Mouse (Mus musculus): ENCODE measurements at regions not wholly inside any gene's neighbourhood (a gene's known extent, or its start where the extent isn't known, plus 50 kb on each side); places are given as distances from the start of the nearest gene placed in this dataset.

GRCm38 (mm10) chr13:114523116-114523515 is 64.4 kb upstream of the Fst start:
- DNase-seq (ENCODE audit: low spot score in 2 of 2) = peak; percentile 3 to 17

- DNase-seq (ENCODE audit: low spot score in 2 of 2) = no peak
Observed at GRCm38 (mm10) chr13:114526856-114527255, 68.1 kb upstream of the Fst start.

GRCm38 (mm10) chr13:114530171-114530774 is 71.5 kb upstream of the Fst start:
- DNase-seq (ENCODE audit: low spot score in 2 of 2) = no peak

- no peak for DNase-seq (ENCODE audit: low spot score in 2 of 2)
Observed at GRCm38 (mm10) chr13:114531780-114532179, 73.0 kb upstream of the Fst start.

- DNase-seq (ENCODE audit: low spot score in 2 of 2) = no peak
Observed at GRCm38 (mm10) chr13:114532393-114533097, 73.8 kb upstream of the Fst start.

- no peak for DNase-seq (ENCODE audit: low spot score in 2 of 2)
Observed at GRCm38 (mm10) chr13:114534591-114534990, 75.8 kb upstream of the Fst start.

- DNase-seq (ENCODE audit: low spot score in 2 of 2) = no peak
Observed at GRCm38 (mm10) chr13:114535721-114536120, 77.0 kb upstream of the Fst start.

- no peak for DNase-seq (ENCODE audit: low spot score in 2 of 2)
Observed at GRCm38 (mm10) chr13:114571731-114572130, 113.0 kb upstream of the Fst start.

GRCm38 (mm10) chr13:114584566-114584965 is 125.8 kb upstream of the Fst start:
- no peak for DNase-seq (ENCODE audit: low spot score in 2 of 2)

- no peak for DNase-seq (ENCODE audit: low spot score in 2 of 2)
Observed at GRCm38 (mm10) chr13:114587621-114588020, 128.9 kb upstream of the Fst start.

- DNase-seq (ENCODE audit: low spot score in 2 of 2) = no peak
Observed at GRCm38 (mm10) chr13:114603341-114603740, 144.6 kb upstream of the Fst start.

- no peak for DNase-seq (ENCODE audit: low spot score in 2 of 2)
Observed at GRCm38 (mm10) chr13:114604037-114604694, 145.4 kb upstream of the Fst start.

- DNase-seq (ENCODE audit: low spot score in 2 of 2) = no peak
Observed at GRCm38 (mm10) chr13:114613909-114614308, 155.2 kb upstream of the Fst start.

- DNase-seq (ENCODE audit: low spot score in 2 of 2) = no peak
Observed at GRCm38 (mm10) chr13:114619416-114619815, 160.7 kb upstream of the Fst start.

GRCm38 (mm10) chr13:114636731-114637130 is 178.0 kb upstream of the Fst start:
- DNase-seq (ENCODE audit: low spot score in 2 of 2) = no peak

- DNase-seq (ENCODE audit: low spot score in 2 of 2) = no peak
Observed at GRCm38 (mm10) chr13:114639531-114639930, 178.5 kb upstream of the Mocs2 start.

GRCm38 (mm10) chr13:114641688-114642390 is 176.2 kb upstream of the Mocs2 start:
- DNase-seq (ENCODE audit: low spot score in 2 of 2) = no peak

GRCm38 (mm10) chr13:114642901-114643491 is 175.0 kb upstream of the Mocs2 start:
- no peak for DNase-seq (ENCODE audit: low spot score in 2 of 2)

- no peak for DNase-seq (ENCODE audit: low spot score in 2 of 2)
Observed at GRCm38 (mm10) chr13:114643521-114643920, 174.5 kb upstream of the Mocs2 start.

- DNase-seq (ENCODE audit: low spot score in 2 of 2) = no peak
Observed at GRCm38 (mm10) chr13:114654267-114654666, 163.8 kb upstream of the Mocs2 start.

GRCm38 (mm10) chr13:114654953-114655586 is 163.0 kb upstream of the Mocs2 start:
- no peak for DNase-seq (ENCODE audit: low spot score in 2 of 2)

All from left cerebral cortex, adult 18-20 months (tissue).